Mouse (Mus musculus) midbrain, embryonic 12.5 days (tissue): ENCODE results near the gene Ncoa5. TPM values are rescaled to one million over a fixed set of nuclear protein-coding genes. Genes with fewer than 3 reads are reported as not detected.

Experiments
- ATAC-seq: fragments of 200-750 bp; cut with Nextera tagmentation; 2 replicates; pipeline ENCODE4 v1.8.0; 2017; ENCODE audit warnings: low read depth, moderate TSS enrichment, moderate library complexity; ENCODE audit not compliant: low FRiP score
- H3K27ac ChIP-seq: fragments of 300-500 bp; sonication (generic); replicated peaks from 2 replicates; pipeline ENCODE4 v1.5.1; 2016; ENCODE audit warnings: mild to moderate bottlenecking
- H3K27me3 ChIP-seq: fragments of 300-500 bp; sonication (generic); 2 replicates; pipeline ENCODE4 v1.6.1; 2016; ENCODE audit warnings: mild to moderate bottlenecking
- H3K36me3 ChIP-seq: fragments of 300-500 bp; sonication (generic); 2 replicates; pipeline ENCODE4 v1.6.1; 2016
- H3K4me1 ChIP-seq: fragments of 300-500 bp; sonication (generic); 2 replicates; pipeline ENCODE4 v1.6.1; 2016
- H3K4me2 ChIP-seq: fragments of 300-500 bp; sonication (generic); replicated peaks from 2 replicates; pipeline ENCODE4 v1.6.1; 2016; ENCODE audit warnings: mild to moderate bottlenecking, moderate library complexity
- H3K4me3 ChIP-seq: fragments of 300-500 bp; sonication (generic); 2 replicates; pipeline ENCODE4 v1.5.1; 2016; ENCODE audit warnings: mild to moderate bottlenecking
- H3K9ac ChIP-seq: fragments of 300-500 bp; sonication (generic); replicated peaks from 2 replicates; pipeline ENCODE4 v1.6.1; 2016; ENCODE audit warnings: mild to moderate bottlenecking, moderate library complexity
- H3K9me3 ChIP-seq: fragments of 300-500 bp; sonication (generic); 2 replicates; pipeline ENCODE4 v1.6.1; 2016; ENCODE audit warnings: mild to moderate bottlenecking
- WGBS: fragments of 180-500 bp; shearing (Covaris S2); methylation state at CpG from one replicate; pipeline ENCODE4 v1.1.7; 2016; 5-methylcytosine and 5-hydroxymethylcytosine counted together
- polyA plus RNA-seq: library from polyadenylated mRNA; unstranded; fragments of >200 nt; fragmentation: Nextera tagmentation; extraction: Ambion mirVana; gene quantifications from 2 replicates; pipeline ENCODE4 v1.2.1, GENCODE M21; 2016

The Ncoa5 gene
- polyA plus RNA-seq, 1 experiment from 2014 or later: 148 TPM

DNA sequence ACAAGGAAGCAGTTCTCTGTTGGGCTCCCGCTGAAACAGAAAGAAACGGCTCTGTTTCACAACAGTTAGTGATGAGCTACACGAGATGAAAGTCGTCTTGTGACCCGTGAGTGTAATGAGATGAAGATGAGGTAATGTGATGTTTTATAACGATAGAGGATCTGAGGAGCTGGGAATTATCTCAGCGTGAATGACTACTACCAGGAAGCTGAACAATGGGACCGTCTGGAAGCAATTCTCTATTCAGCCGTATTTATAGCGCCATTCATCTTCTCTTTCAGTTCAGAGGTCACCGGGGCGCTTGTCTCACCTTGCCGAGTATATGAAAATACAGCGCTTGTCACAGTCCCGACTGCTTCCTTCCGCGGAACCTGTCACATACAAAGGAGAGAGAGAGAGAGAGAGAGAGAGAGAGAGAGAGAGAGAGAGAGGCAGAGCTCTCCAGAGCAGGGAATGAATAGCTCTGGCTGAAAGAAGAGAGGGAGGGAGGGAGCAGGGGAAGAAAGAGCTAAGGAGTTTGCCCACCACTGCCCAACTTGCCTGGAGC, 8.5 kb upstream of the Ncoa5 start:
- Histone ChIP-seq H3K4me1 (peaks cover 13% of the 10 kb centered on the region), H3K27ac (peak overlapping the region; percentile 50), H3K36me3 (no peaks in the 10 kb centered on the region), H3K4me3 (peak overlapping the region; percentile 18; the same call in 1 of the 2 replicates), H3K27me3 (peaks cover 9% of the 10 kb centered on the region; the same call in 1 of the 2 replicates), H3K9ac (no peak overlapping the region), H3K9me3 (no peaks in the 10 kb centered on the region), H3K4me2 (peak overlapping the region; percentile 47)
- ATAC-seq: 0 out of 2 replicates have a peak, but pooled peaks have one; percentile 34
- WGBS: 3% methylated on average over 17 of the region's 17 CpGs

DNA sequence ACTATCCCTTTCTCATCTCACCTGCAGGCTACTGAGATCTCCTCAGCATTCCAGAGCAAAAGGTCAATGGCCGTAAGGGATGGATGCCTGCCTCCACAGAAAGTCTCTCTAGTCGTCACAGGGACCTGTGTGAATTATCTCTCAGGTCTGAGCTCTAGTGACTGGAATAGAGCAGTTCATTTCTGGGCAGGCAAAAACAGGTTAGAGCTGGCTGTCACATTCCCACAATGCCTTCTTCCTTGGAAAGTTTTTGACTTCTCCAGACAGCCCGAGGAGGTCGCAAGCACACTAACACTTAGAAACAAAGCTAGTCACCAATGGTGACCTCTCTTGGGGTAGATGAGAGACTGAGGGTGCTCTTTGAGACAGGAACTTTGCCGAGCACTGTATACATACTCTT, 7.5 kb upstream of the Ncoa5 start:
- Histone ChIP-seq H3K9me3 (no peaks in the 10 kb centered on the region), H3K27me3 (peaks cover 9% of the 10 kb centered on the region; the same call in 1 of the 2 replicates), H3K4me1 (peaks cover 13% of the 10 kb centered on the region), H3K27ac (no peak overlapping the region), H3K4me2 (no peak overlapping the region), H3K4me3 (no peak overlapping the region), H3K36me3 (no peaks in the 10 kb centered on the region), H3K9ac (no peak overlapping the region)
- WGBS: 80% methylated on average over 5 of the region's 5 CpGs
- ATAC-seq: no peak

DNA sequence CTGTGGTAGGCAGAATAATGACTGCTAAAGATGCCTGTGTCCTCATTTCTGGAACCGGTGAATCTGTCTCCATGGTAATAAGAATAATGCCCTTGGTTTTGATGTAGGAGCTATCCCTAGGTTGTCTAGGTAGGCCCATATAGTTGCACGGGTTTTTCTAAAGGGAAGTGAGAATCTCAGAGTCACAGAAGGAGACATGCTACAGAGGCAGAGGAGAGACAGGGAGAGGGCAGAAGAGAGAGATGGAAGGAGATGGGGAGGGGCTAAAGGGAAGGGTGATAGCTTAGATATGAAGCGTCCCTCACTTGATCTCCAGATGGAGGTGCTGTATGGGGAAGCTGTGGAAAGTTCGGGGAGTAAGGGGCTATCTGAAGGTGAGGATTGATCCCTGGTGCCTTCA, 2.7 kb upstream of the Ncoa5 start:
- peaks cover 23% of the 10 kb centered on the region for H3K4me1 ChIP-seq
- H3K27me3 ChIP-seq: no peaks in the 10 kb centered on the region
- H3K9ac ChIP-seq: no peak overlapping the region
- H3K27ac ChIP-seq: no peak overlapping the region
- 71% methylated on average over 4 of the region's 4 CpGs for WGBS
- no peak overlapping the region for H3K4me2 ChIP-seq
- H3K4me3 ChIP-seq: no peak overlapping the region
- H3K36me3 ChIP-seq: no peaks in the 10 kb centered on the region
- no peak for ATAC-seq
- H3K9me3 ChIP-seq: no peaks in the 10 kb centered on the region

DNA sequence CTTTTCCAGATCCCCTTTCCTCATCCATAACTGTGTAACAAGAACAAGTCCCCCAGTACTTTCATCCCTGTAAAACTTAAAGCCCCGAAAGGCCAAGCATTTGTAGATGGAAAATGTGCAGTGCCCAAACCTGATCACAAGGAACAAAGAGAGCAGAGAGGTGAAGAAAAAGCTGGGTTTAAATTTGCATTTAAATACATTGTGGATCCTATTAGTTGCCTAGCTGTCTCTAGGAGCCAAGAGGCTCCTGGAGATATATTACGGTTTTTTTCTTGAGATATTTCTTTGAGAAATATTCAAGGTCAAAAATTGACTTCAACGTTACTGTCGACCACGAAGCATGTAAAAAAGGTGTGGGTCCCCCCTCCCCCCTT, 378 bp upstream of the Ncoa5 start:
- peak overlapping the region; percentile 97 for H3K4me3 ChIP-seq
- no peak; the same call in 1 of the 2 replicates for ATAC-seq

DNA sequence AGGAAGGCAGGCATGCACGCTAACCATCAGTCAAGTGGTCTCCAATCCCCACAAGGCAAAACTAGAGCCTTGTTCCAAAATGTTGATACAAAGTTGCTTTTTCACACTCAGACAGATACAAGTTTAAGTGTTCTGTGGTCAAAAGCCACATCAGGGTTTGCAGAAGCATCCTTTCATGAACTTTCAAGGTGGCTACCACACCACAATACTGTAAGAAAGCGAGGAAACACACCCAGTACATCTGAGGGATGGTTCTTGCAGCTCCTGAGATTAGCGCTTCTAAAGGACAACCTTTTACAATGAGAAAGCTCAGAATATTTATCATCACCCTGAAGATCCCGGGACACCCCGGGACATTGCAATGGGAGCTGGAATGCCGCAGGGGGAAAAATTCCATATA, 1.4 kb downstream of the Ncoa5 start:
- H3K27ac ChIP-seq: no peak overlapping the region
- 0 out of 2 replicates have a peak, but pooled peaks cover 3% of the 10 kb centered on the region for H3K36me3 ChIP-seq
- H3K9ac ChIP-seq: peak overlapping the region; percentile 98
- WGBS: 53% methylated on average over 6 of the region's 6 CpGs
- no peaks in the 10 kb centered on the region for H3K27me3 ChIP-seq
- H3K4me1 ChIP-seq: peaks cover 41% of the 10 kb centered on the region
- no peak for ATAC-seq
- peak overlapping the region; percentile 97 for H3K4me3 ChIP-seq
- peak overlapping the region; percentile 73 for H3K4me2 ChIP-seq
- no peaks in the 10 kb centered on the region for H3K9me3 ChIP-seq

More for the DNA sequence above, 378 bp upstream of the Ncoa5 start:
- 8% methylated on average over 5 of the region's 5 CpGs for WGBS
- Histone ChIP-seq H3K4me2 (peak overlapping the region; percentile 73), H3K9ac (no peak overlapping the region; the same call in 1 of the 2 replicates), H3K4me1 (peaks cover 37% of the 10 kb centered on the region), H3K27me3 (no peaks in the 10 kb centered on the region), H3K36me3 (no peaks in the 10 kb centered on the region), H3K27ac (peak overlapping the region; percentile 96), H3K9me3 (no peaks in the 10 kb centered on the region)

DNA sequence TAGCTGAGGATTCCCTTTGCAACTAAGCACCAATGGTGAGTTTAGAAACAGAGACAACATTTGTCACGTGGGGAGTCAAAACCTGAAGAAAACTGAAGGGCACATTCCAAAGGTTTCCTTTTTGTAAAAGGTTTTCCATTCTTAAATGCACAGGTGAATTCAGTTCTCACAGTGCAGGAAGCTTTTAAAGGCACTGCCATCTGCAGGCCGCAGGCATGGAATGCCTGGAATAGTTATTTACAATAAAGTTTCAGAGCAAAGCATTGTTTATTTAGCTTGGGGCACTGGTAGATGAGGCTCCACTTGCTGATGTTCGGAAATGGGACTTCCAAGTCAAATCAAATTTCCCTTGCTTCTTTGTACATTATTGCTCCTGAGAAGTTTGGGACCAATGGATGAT, 2.1 kb downstream of the Ncoa5 start:
- H3K9me3 ChIP-seq: no peaks in the 10 kb centered on the region
- no peaks in the 10 kb centered on the region for H3K27me3 ChIP-seq
- 65% methylated on average over 3 of the region's 3 CpGs for WGBS
- no peak overlapping the region for H3K9ac ChIP-seq
- H3K27ac ChIP-seq: no peak overlapping the region
- H3K4me3 ChIP-seq: peak overlapping the region; percentile 97; the same call in 1 of the 2 replicates
- H3K36me3 ChIP-seq: 0 out of 2 replicates have a peak, but pooled peaks cover 3% of the 10 kb centered on the region
- H3K4me1 ChIP-seq: peaks cover 44% of the 10 kb centered on the region
- H3K4me2 ChIP-seq: peak overlapping the region; percentile 73
- no peak for ATAC-seq

DNA sequence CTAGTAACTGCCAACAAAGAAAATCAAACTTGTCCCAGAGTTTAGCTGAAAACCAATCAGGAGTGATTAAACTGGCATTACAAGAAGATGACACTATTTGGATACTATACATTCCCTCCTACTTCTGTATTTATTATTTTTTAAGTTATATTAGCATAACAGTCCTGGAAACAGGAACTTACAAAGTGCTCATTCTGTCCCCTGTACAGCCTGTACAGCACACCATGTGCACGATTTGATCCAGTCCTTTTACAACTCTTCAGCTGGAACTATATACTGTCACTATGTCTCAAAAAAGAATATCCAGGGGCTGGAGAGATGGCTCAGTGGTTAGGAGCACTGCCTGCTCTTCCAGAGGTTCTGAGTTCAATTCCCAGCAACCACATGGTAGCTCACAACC, 7.5 kb downstream of the Ncoa5 start:
- Histone ChIP-seq H3K27me3 (no peaks in the 10 kb centered on the region), H3K9me3 (no peaks in the 10 kb centered on the region), H3K4me1 (peaks cover 19% of the 10 kb centered on the region), H3K4me2 (no peak overlapping the region), H3K36me3 (peaks cover 14% of the 10 kb centered on the region), H3K9ac (no peak overlapping the region), H3K27ac (no peak overlapping the region), H3K4me3 (no peak overlapping the region)
- WGBS: 80% methylated on average over 1 of the region's 1 CpGs
- ATAC-seq: no peak

DNA sequence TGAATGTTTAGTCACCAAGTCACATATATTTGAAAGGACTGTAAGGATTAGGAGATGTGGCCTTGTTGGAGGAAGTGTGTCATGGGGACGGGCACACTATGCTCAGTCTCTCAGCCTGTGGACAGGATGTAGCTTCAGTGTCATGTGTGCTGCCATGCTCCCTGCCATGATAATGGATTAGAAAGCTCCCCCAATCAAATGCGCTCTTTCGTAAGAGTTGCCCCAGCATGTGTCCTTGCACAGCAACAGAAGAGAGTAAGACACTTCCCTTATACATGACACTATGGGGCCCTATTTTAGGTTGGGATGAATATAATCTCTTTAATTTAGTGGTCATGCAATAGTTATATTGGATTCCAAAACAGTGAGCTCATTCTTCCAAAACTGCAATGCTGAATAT, 14.2 kb downstream of the Ncoa5 start:
- Histone ChIP-seq H3K4me3 (no peak overlapping the region), H3K27ac (no peak overlapping the region), H3K27me3 (no peaks in the 10 kb centered on the region), H3K9me3 (no peaks in the 10 kb centered on the region), H3K9ac (no peak overlapping the region), H3K36me3 (peaks cover 38% of the 10 kb centered on the region), H3K4me1 (no peaks in the 10 kb centered on the region), H3K4me2 (no peak overlapping the region)
- no peak for ATAC-seq
- WGBS: 68% methylated on average over 3 of the region's 3 CpGs

DNA sequence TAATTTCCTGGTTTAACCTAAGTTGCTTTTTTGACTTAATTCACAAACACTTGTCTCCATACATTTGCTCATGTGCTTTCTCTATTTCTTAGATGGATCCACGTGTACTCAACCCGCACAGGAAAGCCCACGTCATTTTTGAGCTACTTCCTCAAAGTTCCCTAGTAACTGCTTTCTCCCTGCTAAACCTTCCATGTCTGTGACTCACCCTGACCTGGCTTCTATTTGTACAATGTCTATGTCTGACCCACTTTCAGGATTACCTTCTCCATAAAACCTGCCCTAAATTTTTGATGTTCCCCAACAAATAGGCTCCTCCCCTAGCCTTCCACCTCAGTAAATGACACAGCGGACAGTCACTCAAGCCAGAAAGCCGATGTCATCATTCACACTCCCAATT, 19.7 kb downstream of the Ncoa5 start:
- H3K4me2 ChIP-seq: no peak overlapping the region
- H3K9me3 ChIP-seq: no peaks in the 10 kb centered on the region
- no peak overlapping the region for H3K4me3 ChIP-seq
- ATAC-seq: no peak
- no peak overlapping the region for H3K9ac ChIP-seq
- no peaks in the 10 kb centered on the region for H3K27me3 ChIP-seq
- no peaks in the 10 kb centered on the region for H3K4me1 ChIP-seq
- no peak overlapping the region for H3K27ac ChIP-seq
- 97% methylated on average over 5 of the region's 5 CpGs for WGBS
- H3K36me3 ChIP-seq: peaks cover 53% of the 10 kb centered on the region

DNA sequence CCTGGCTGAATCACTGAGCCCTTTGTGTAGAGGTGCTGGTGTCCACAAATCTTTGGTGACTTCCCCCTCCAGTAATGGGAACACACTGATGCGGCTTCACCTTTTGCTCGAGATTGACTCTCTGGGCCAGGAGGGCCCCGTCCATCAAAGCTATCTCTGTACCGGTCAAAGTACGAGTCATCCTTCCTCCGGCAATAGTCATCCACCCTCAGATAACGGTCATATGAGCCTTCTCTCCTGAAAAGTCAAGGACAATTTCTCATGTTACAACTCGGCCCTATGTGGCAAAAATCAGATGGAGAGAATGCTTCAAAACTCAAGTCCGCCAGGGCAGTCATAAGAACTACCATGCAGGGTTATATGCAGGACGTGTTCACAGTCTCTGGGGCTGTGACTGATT, 24.3 kb downstream of the Ncoa5 start:
- peaks cover 80% of the 10 kb centered on the region for H3K36me3 ChIP-seq

DNA sequence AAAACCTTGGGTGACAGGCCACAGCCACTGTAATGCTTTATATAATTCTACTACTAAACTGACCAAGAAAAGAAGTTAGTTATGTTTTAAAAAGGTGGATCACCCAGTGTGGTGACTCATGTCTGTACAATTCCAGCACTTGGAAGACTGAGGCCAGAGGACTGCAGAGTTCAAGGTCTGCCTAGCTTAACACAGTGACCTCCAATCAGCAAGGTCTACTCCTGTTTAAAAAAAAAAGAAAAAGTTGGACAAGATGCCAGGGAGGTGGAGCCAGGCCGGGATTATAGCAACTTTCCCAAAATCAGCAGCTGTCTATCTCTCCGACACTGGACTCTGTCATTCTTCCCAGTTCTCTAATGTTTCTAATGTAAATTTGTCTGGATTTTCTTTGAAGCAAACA, 25.1 kb downstream of the Ncoa5 start:
- Histone ChIP-seq H3K4me3 (no peak overlapping the region), H3K9me3 (no peaks in the 10 kb centered on the region), H3K27ac (no peak overlapping the region), H3K36me3 (peaks cover 88% of the 10 kb centered on the region), H3K4me2 (no peak overlapping the region), H3K4me1 (no peaks in the 10 kb centered on the region), H3K27me3 (no peaks in the 10 kb centered on the region), H3K9ac (no peak overlapping the region)
- WGBS: 100% methylated on average over 2 of the region's 2 CpGs
- no peak for ATAC-seq

More for the DNA sequence above, 24.3 kb downstream of the Ncoa5 start:
- ATAC-seq: no peak
- no peaks in the 10 kb centered on the region for H3K9me3 ChIP-seq
- no peak overlapping the region for H3K9ac ChIP-seq
- H3K4me3 ChIP-seq: no peak overlapping the region
- H3K27me3 ChIP-seq: no peaks in the 10 kb centered on the region
- H3K27ac ChIP-seq: no peak overlapping the region
- H3K4me1 ChIP-seq: no peaks in the 10 kb centered on the region
- WGBS: 92% methylated on average over 10 of the region's 10 CpGs
- no peak overlapping the region for H3K4me2 ChIP-seq

DNA sequence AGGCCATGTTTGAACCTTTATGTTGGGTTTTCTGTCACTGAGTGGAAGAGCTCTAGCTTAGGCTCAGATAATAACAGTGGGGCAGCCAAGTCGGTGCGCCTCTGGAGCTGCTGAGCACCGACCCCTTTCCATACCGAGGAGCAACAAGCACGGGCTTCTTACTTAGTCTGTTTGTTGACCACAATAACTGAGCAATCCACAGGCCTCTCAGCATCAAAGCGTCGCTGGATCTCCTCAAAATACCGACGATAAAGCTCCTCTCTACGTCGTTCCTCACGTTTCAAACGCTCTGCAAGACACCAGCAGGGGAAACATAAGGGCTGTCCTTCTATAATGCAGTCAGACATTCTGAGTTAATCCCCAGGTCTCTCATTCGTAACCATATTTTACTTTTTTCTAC, 25.5 kb downstream of the Ncoa5 start:
- Histone ChIP-seq H3K9me3 (no peaks in the 10 kb centered on the region), H3K4me3 (no peak overlapping the region), H3K27me3 (no peaks in the 10 kb centered on the region), H3K4me2 (no peak overlapping the region), H3K36me3 (peaks cover 92% of the 10 kb centered on the region), H3K4me1 (no peaks in the 10 kb centered on the region), H3K9ac (no peak overlapping the region), H3K27ac (no peak overlapping the region)
- ATAC-seq: no peak
- 95% methylated on average over 14 of the region's 14 CpGs for WGBS

DNA sequence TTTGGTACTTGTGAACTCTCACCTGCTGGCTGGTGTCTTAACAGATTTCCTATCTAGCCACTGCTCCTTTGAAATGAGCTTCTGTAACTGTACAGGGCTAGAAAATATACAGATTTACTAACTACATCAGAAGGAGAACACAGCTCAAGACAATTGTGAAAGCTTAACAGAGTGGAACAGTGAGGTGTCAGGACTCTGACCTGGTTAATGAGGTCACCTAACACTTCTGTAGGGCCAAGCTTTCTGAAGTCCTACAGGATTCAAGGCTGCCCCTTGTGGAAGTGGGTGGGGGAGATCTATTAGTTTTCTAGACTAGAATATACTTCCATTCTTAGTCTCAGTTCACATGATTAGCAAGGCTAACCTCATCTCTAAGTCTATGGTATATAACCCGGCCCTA, 26.7 kb downstream of the Ncoa5 start:
- Histone ChIP-seq H3K27me3 (no peaks in the 10 kb centered on the region), H3K27ac (no peak overlapping the region), H3K9me3 (no peaks in the 10 kb centered on the region), H3K4me3 (no peak overlapping the region), H3K4me1 (no peaks in the 10 kb centered on the region), H3K9ac (no peak overlapping the region), H3K4me2 (no peak overlapping the region), H3K36me3 (peaks cover 100% of the 10 kb centered on the region)
- ATAC-seq: no peak
- WGBS: 96% methylated on average over 1 of the region's 1 CpGs
